In the genomic region with DNA sequence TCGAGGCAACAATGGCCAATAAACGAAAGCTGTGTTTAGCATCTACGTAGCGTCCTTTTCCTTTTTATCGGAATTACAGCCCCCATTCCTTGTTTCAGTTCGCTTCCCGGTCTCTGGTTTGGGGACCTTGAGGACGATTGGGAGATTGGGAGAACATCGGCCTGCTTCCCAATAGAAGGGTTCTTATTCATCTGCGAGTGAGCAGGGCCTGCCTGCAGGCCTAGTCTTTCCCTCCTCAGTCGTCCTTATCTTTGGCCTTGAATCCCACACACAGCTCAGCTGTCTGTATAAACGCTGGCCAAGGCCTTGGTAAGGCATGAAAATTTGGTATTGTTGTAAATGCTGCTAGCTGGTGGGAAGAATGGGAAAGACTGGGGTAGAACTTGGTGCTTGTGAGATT, we compare ENCODE assay signal across 21 mouse cellular contexts. TPM values are rescaled to one million over a fixed set of nuclear protein-coding genes. Genes with fewer than 3 reads are reported as not detected.
"Had no signal": no experiment of that assay in that cellular context is flagged by ENCODE, and none has a peak within 500 bp of the region (broad histone marks: within the 10 kb centered on the region; RNA-seq: fewer than 3 reads in every experiment).

No protein-coding gene starts in this region.

- H3K4me3 ChIP-seq: intestine, embryonic 15.5 days; kidney, embryonic 15.5 days; left cerebral cortex, adult 2 months; liver, embryonic 15.5 days; megakaryocyte, embryonic 14.5 days; midbrain, embryonic 10.5 days; midbrain, embryonic 13.5 days; myocyte; neural tube, embryonic 13.5 days had no signal

- H3K9me3 ChIP-seq: intestine, embryonic 15.5 days; kidney, embryonic 15.5 days; liver, embryonic 15.5 days; midbrain, embryonic 10.5 days; midbrain, embryonic 13.5 days; neural tube, embryonic 13.5 days had no signal

- H3K27ac ChIP-seq: intestine, embryonic 15.5 days; kidney, embryonic 15.5 days; left cerebral cortex, adult 2 months; liver, embryonic 15.5 days; midbrain, embryonic 10.5 days; midbrain, embryonic 13.5 days; neural tube, embryonic 13.5 days had no signal

- H3K4me1 ChIP-seq: liver, embryonic 15.5 days; megakaryocyte, embryonic 14.5 days; midbrain, embryonic 10.5 days; midbrain, embryonic 13.5 days had no signal

- H3K9ac ChIP-seq: intestine, embryonic 15.5 days; kidney, embryonic 15.5 days; liver, embryonic 15.5 days; midbrain, embryonic 13.5 days; neural tube, embryonic 13.5 days had no signal

- H3K4me2 ChIP-seq: intestine, embryonic 15.5 days; kidney, embryonic 15.5 days; liver, embryonic 11.5 days; liver, embryonic 15.5 days; midbrain, embryonic 13.5 days; neural tube, embryonic 13.5 days had no signal

- ATAC-seq: intestine, embryonic 15.5 days; lung, postnatal 0 days; midbrain, embryonic 13.5 days; midbrain, embryonic 16.5 days had no signal

- H3K27me3 ChIP-seq: intestine, embryonic 15.5 days; kidney, embryonic 15.5 days; liver, embryonic 15.5 days; megakaryocyte, embryonic 14.5 days; midbrain, embryonic 13.5 days; neural tube, embryonic 13.5 days had no signal

- DNase-seq: kidney, adult 11 months; kidney, adult 8-10 months; kidney, postnatal 10 days; kidney, postnatal 36 days; layer of hippocampus, postnatal 36 days; thymus, adult 18-20 months; thymus, postnatal 36 days had no signal

- H3K36me3 ChIP-seq: intestine, embryonic 15.5 days; liver, embryonic 15.5 days had no signal

RNA-seq across cellular contexts. Expression of gene Lama1, which starts 36.5 kb away (rescaled TPM):
- total RNA-seq: monocyte, adult 5-6 weeks; neutrophil, adult 5-6 weeks had no signal
